Mouse (Mus musculus) forebrain, embryonic 15.5 days (tissue): ENCODE measurements around the gene Gtpbp6. TPM values are rescaled to one million over a fixed set of nuclear protein-coding genes. Genes with fewer than 3 reads are reported as not detected.
"Not testable (repeated sequence)": the region's sequence is repeated elsewhere in the genome, so short reads cannot be mapped to it uniquely, and the experiment has no call there.

Experiments used
- ATAC-seq: fragments of 200-750 bp; cut with Nextera tagmentation; replicated peaks from 2 replicates; pipeline ENCODE4 v1.8.0; 2017; ENCODE audit warnings: mild to moderate bottlenecking, moderate TSS enrichment, moderate library complexity
- H3K27ac ChIP-seq: fragments of 300-500 bp; sonication (generic); replicated peaks from 2 replicates; pipeline ENCODE4 v1.5.1; 2015; ENCODE audit warnings: mild to moderate bottlenecking, inconsistent platforms
- H3K27me3 ChIP-seq: fragments of 300-500 bp; sonication (generic); 2 replicates; pipeline ENCODE4 v1.6.1; 2015; ENCODE audit warnings: inconsistent platforms
- H3K36me3 ChIP-seq: fragments of 300-500 bp; sonication (generic); 2 replicates; pipeline ENCODE4 v1.6.1; 2015; ENCODE audit warnings: mild to moderate bottlenecking, inconsistent platforms
- H3K4me1 ChIP-seq: fragments of 300-500 bp; sonication (generic); 2 replicates; pipeline ENCODE4 v1.6.1; 2015; ENCODE audit warnings: inconsistent platforms
- H3K4me2 ChIP-seq: fragments of 300-500 bp; sonication (generic); replicated peaks from 2 replicates; pipeline ENCODE4 v1.6.1; 2015; ENCODE audit warnings: mild to moderate bottlenecking, inconsistent platforms
- H3K4me3 ChIP-seq: fragments of 300-500 bp; sonication (generic); 2 replicates; pipeline ENCODE4 v1.5.1; 2015; ENCODE audit warnings: mild to moderate bottlenecking, inconsistent platforms
- H3K9ac ChIP-seq: fragments of 300-500 bp; sonication (generic); replicated peaks from 2 replicates; pipeline ENCODE4 v1.6.1; 2015; ENCODE audit warnings: mild to moderate bottlenecking, inconsistent platforms
- H3K9me3 ChIP-seq: fragments of 300-500 bp; sonication (generic); 2 replicates; pipeline ENCODE4 v1.6.1; 2016; ENCODE audit warnings: inconsistent platforms
- WGBS: fragments of 180-500 bp; shearing (Covaris S2); methylation state at CpG from one replicate; pipeline ENCODE4 v1.1.7; 2015; ENCODE audit warnings: mixed read lengths; 5-methylcytosine and 5-hydroxymethylcytosine counted together
- polyA plus RNA-seq: library from polyadenylated mRNA; unstranded; fragments of >200 nt; fragmentation: Nextera tagmentation; extraction: Ambion mirVana; gene quantifications from 2 replicates; pipeline ENCODE4 v1.2.1, GENCODE M21; 2015

Gene Gtpbp6
- 66.3 and 67.9 TPM in 2 replicates for polyA plus RNA-seq

DNA sequence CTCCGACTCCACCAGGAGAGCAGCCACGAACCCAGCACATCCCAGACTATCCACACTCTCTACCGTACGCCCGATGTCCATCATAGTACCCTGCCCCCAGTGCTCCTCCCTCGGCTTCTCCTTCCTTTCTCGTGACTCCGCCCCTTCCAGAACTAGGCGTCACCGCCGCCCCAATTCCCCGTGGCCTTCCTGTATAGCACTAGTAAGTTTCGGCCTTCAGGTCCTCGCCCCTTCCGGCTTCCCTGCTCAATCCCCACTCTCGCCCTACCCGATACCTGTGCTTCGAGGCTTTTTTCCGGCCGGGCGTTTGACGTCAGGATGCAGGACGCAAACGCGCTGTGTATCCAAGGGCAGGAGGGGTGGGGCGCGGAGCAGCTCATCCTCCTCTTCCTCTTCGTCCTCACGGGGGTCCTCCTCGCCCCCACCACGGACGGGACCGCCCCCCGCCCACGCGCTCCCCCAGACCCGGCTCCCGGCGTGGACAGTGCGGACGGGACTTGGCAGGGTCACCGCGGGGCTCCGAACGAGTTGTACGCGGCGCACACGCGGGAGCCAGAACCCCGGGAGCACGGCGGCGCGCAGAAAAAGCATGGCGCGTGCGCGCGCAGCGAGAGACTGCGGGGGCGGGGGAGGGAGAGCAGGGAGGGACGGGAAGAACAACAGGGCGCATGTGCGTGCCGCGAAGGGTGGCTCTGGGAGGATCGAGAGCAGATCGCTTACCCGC is at the start of gene Gtpbp6:
Gene Gtpbp6 (minus strand): TSS at position 617 of the 724 bp plus-strand sequence.
- no peaks in the 10 kb centered on the region for H3K27me3 ChIP-seq
- H3K36me3 ChIP-seq, result peaks cover 43% of the 10 kb centered on the region
- H3K4me2 ChIP-seq, result peak within 1 kb of the TSS; percentile 95
- WGBS, result under 1% methylated on average over 71 of the region's 71 CpGs
- peak within 1 kb of the TSS; percentile 98 for H3K27ac ChIP-seq
- ATAC-seq, result peak; percentile 78
- peak within 1 kb of the TSS; percentile 77 for H3K9ac ChIP-seq
- H3K4me3 ChIP-seq, result peak within 1 kb of the TSS; percentile 97
- no peaks in the 10 kb centered on the region for H3K9me3 ChIP-seq
- peaks cover 17% of the 10 kb centered on the region for H3K4me1 ChIP-seq

DNA sequence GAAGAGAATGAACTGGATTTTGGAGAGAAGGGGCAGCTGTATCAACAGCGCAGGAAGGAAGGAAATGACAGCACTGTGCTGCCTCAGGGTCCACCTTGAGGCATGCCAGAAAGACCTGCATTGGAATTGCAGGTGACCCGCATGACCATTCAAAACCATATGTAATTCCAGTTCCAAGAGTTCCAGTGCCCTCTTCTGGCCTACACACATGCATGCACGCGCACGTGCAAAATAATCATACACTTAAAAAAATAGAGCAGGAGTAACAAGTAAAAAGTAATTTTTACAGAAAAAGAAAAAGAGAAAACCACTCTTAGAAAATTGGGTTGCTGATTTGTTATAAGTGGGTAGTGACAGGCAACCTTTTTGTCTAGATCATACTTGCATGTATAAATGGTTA is 35.0 kb upstream of the Gtpbp6 start:
- WGBS, result 93% methylated on average over 5 of the region's 5 CpGs
- Histone ChIP-seq H3K9ac (no peak overlapping the region), H3K4me2 (no peak overlapping the region), H3K4me3 (no peak overlapping the region), H3K4me1 (no peaks in the 10 kb centered on the region), H3K9me3 (no peaks in the 10 kb centered on the region), H3K27ac (no peak overlapping the region), H3K36me3 (peaks cover 68% of the 10 kb centered on the region), H3K27me3 (no peaks in the 10 kb centered on the region)
- ATAC-seq, result no peak

DNA sequence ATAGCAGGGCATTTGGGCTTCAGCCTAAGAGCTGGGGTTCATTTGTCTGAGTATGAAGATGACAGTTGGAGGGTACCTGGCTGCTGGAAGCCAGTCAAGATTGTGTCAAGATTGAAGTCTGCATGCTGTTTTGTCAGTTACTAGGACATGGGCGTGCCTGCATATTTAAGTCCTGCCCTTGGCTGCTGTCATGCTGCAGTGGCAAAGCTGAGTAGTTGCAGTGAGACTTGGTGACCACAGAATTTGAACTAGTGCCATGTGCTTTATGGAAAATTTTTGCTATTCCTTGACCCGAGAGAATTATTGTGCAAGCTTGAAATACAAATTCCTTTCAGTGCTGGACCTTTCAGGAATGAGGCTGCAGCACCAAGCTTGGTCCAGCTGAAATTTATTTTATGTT is 34.3 kb upstream of the Gtpbp6 start:
- Histone ChIP-seq H3K9me3 (no peaks in the 10 kb centered on the region), H3K36me3 (peaks cover 62% of the 10 kb centered on the region), H3K9ac (no peak overlapping the region), H3K4me3 (no peak overlapping the region), H3K4me1 (no peaks in the 10 kb centered on the region), H3K27ac (no peak overlapping the region), H3K27me3 (no peaks in the 10 kb centered on the region), H3K4me2 (no peak overlapping the region)
- WGBS, result 94% methylated on average over 2 of the region's 2 CpGs
- no peak for ATAC-seq

DNA sequence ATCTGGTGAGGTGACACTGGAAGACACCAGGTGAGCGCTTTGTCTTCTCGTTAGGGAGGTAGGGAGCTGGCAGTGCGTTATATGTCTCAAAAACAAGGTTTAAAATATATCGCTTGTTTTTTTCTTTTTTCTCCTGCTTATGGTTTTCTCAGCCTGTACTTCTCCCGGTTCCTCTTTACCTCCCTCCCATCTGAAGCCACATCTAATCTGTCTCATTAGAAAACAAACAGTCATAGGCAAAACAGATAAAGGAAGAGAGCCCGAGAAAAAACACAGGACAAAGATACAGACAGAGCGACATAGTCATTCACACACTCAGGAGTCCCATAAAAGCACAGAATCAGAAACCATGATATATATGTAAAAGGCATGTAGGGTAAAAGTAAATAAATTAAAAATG is 32.4 kb upstream of the Gtpbp6 start:
- peaks cover 45% of the 10 kb centered on the region for H3K36me3 ChIP-seq
- no peaks in the 10 kb centered on the region for H3K27me3 ChIP-seq
- no peak overlapping the region for H3K4me2 ChIP-seq
- WGBS, result 95% methylated on average over 7 of the region's 7 CpGs
- H3K4me1 ChIP-seq, result peaks cover 12% of the 10 kb centered on the region
- H3K9ac ChIP-seq, result no peak overlapping the region
- no peak overlapping the region for H3K27ac ChIP-seq
- no peaks in the 10 kb centered on the region for H3K9me3 ChIP-seq
- no peak overlapping the region for H3K4me3 ChIP-seq
- ATAC-seq, result no peak

DNA sequence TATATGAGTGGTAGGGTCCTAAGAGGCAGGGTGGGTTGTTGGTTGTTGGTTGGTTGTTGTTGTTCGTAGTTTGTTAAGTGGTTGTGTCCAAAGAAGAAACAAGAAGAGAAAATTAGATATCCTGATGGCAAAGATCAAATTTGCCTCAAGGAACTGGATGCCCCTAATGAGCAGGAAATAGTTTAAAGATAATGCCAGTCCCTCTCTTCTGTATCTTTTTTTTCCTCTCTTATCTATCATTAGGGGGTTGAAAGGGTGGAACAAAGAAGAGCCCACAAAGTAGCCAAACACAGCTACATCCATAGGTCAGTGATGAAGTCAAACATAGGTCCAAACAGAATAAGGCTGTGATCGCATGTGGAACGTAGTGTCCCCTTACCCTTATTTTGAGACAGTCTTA is 31.3 kb upstream of the Gtpbp6 start:
- H3K36me3 ChIP-seq, result peaks cover 37% of the 10 kb centered on the region
- H3K4me3 ChIP-seq, result no peak overlapping the region
- ATAC-seq, result no peak
- H3K27ac ChIP-seq, result no peak overlapping the region
- no peaks in the 10 kb centered on the region for H3K27me3 ChIP-seq
- WGBS, result 98% methylated on average over 3 of the region's 3 CpGs
- peaks cover 14% of the 10 kb centered on the region for H3K4me1 ChIP-seq
- H3K9me3 ChIP-seq, result no peaks in the 10 kb centered on the region
- no peak overlapping the region for H3K4me2 ChIP-seq
- H3K9ac ChIP-seq, result no peak overlapping the region

DNA sequence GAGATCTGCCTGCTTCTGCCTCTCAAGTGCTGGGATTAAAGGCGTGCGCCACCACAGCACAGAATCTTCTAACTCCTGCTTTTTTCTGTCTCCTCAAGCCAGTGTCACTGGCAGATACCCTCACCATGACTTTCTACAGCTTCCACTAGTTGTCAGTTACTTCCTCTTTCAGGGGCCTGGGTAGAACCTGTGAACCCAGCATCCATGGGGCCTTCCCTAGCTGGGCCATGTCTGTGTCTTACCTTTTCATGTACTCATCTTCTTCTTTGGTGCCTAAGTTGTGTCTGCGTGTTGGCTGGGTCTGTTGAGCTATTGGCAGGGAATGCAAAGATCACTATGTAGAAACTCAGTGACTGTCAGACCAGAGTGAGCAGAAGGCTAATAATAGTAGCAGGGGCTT is 29.8 kb upstream of the Gtpbp6 start:
- Histone ChIP-seq H3K27ac (no peak overlapping the region), H3K4me3 (no peak overlapping the region), H3K9me3 (no peaks in the 10 kb centered on the region), H3K9ac (no peak overlapping the region), H3K4me1 (peaks cover 14% of the 10 kb centered on the region), H3K36me3 (peaks cover 25% of the 10 kb centered on the region), H3K4me2 (no peak overlapping the region), H3K27me3 (no peaks in the 10 kb centered on the region)
- 98% methylated on average over 3 of the region's 3 CpGs for WGBS
- ATAC-seq, result no peak

DNA sequence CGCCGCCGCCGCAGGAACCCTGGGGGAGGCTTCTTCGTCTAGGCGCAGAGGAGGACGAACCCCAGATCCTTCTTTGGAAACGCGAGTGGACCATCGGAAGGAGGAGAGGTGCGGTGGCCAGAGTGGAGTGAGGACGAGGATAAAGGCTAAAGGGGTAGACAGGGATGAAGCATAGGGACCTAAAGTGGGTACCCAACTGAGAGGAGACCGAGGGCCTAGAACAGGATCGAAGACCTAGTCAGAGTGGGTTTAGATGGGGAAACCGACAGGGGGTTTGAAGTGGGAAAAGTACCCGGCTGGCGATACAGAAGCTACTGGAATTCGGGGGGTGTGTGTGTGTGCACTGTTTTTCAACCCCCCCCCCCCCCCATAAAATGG is 28.1 kb upstream of the Gtpbp6 start:
- H3K9me3 ChIP-seq, result no peaks in the 10 kb centered on the region
- H3K36me3 ChIP-seq, result peaks cover 16% of the 10 kb centered on the region; the same call in 1 of the 2 replicates
- H3K4me1 ChIP-seq, result peaks cover 14% of the 10 kb centered on the region
- peak overlapping the region; percentile 77 for H3K27ac ChIP-seq
- H3K4me2 ChIP-seq, result peak overlapping the region; percentile 61
- H3K9ac ChIP-seq, result peak overlapping the region; percentile 79
- ATAC-seq, result peak; percentile 59
- WGBS, result 6% methylated on average over 18 of the region's 18 CpGs
- H3K27me3 ChIP-seq, result no peaks in the 10 kb centered on the region
- peak overlapping the region; percentile 77 for H3K4me3 ChIP-seq

DNA sequence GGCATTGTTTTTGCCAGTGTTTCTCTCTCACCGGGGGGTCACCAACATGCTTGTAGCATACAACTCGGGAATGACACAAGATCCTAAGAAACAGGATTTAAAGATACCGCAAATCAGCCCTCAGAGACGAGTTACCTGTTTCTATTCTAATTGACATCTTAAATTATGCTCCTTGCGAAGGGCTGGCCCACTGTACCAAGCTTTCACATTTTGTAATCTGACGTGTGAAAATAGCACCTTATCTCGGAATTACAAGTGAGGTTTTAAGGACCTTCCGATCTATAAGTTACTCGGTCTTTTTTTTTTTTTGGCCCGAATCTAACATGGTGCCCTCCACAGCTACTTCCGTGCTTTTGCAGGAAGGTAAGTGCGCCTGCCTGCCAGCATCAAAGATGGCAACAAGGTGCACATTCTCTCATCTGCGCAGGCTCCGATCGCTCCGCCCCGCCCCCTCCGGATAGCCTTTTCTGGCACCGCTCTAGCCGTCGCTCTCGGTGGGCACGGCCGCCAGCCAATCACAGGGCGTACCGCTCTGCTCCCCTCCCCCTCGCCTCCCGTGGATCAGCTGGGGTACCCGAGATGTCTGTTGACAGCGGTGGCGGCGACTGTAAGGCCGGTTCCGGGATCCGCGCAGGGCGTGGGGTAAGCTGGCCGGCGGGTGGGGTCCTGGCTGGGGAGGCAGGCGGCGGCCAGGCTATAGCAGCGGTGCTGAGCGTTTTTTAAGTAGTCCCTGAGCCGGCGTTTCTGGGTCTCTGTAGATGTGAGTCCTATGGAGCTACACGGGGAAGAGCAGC is 27.5 kb upstream of the Gtpbp6 start, which contains the start of gene Chfr:
Gene Chfr (plus strand): TSS at position 550 of the 794 bp plus-strand sequence.
- peak within 1 kb of the TSS; percentile 61 for H3K4me2 ChIP-seq
- peak within 1 kb of the TSS; percentile 77 for H3K27ac ChIP-seq
- H3K9me3 ChIP-seq, result no peaks in the 10 kb centered on the region
- H3K4me3 ChIP-seq, result peak within 1 kb of the TSS; percentile 77
- H3K36me3 ChIP-seq, result peaks cover 16% of the 10 kb centered on the region
- ATAC-seq, result peak; percentile 99
- 4% methylated on average over 46 of the region's 46 CpGs for WGBS
- peaks cover 14% of the 10 kb centered on the region for H3K4me1 ChIP-seq
- no peaks in the 10 kb centered on the region for H3K27me3 ChIP-seq
- peak within 1 kb of the TSS; percentile 79 for H3K9ac ChIP-seq

DNA sequence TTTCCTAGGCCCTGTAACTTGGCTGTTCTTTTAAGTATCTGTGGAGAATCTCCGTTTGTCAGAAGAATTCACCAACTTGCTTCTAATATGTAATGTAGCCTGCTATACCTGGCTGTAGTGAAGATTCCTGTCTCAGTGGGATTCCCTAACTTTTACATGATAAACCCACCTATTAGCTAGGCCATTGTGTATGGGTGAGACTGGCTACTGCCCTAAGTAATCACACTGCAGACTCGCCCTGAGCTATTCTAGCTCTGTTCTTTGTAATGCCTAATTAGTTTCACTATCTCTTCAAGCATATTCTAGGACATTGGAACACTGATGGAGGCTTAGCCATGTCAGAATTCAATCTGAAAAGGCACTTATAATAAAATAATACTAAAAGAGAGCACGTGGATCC is 14.4 kb upstream of the Gtpbp6 start:
- peaks cover 71% of the 10 kb centered on the region for H3K36me3 ChIP-seq

DNA sequence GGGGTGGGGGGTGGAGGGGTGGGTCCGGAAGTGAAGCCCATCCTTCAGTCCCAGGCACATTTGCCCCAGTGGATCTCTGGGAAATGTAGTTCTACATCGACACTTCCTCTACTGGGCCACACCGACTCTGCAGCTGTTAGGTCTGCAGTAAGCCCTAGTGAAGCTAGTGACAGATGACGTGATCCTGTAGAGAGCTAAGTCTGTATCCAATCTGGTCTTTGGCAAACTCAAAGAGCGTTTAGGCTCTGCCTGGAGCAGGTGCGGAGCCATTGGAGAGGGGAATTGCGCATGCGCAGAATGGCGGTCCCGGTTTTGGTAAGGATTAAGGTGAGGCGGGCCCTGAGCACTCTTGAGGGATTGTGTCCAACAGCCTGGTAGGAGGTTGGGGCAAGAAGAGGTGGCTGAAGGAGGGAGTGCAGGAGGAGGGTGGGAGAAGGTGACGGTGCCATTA is 2.0 kb upstream of the Gtpbp6 start, which contains the start of gene Zfp605:
Gene Zfp605 (plus strand): TSS at position 102 of the 451 bp plus-strand sequence.
- peak; percentile 76 for ATAC-seq
- Histone ChIP-seq H3K4me2 (peak within 1 kb of the TSS; percentile 62), H3K9me3 (no peaks in the 10 kb centered on the region)

More for the DNA sequence above, 14.4 kb upstream of the Gtpbp6 start:
- not testable (repeated sequence) for H3K27ac ChIP-seq, H3K9me3 ChIP-seq, H3K4me3 ChIP-seq, H3K4me2 ChIP-seq, H3K27me3 ChIP-seq, ATAC-seq, H3K9ac ChIP-seq, H3K4me1 ChIP-seq
- 89% methylated on average over 3 of the region's 3 CpGs for WGBS

DNA sequence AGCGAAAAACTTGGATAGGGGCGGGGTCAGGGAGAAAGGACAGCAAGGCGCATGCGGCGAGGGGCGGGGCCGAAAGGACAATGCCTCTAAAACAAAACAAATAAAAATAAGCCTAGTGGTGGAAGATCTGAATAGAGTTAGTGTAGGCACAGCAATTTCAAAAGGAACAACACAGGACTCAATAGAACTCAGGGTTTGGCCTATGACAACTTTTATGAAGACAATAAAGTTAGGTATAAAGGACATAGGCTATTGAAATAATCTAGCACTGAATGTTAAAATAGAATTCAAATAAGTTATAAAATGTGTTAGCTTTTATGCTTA is 270 bp upstream of the Gtpbp6 start:
- peaks cover 43% of the 10 kb centered on the region for H3K36me3 ChIP-seq
- H3K9me3 ChIP-seq, result no peaks in the 10 kb centered on the region
- H3K27me3 ChIP-seq, result no peaks in the 10 kb centered on the region
- H3K27ac ChIP-seq, result peak overlapping the region; percentile 98
- H3K9ac ChIP-seq, result peak overlapping the region; percentile 77; the same call in 1 of the 2 replicates
- ATAC-seq, result no peak
- 0% methylated on average over 7 of the region's 7 CpGs for WGBS
- H3K4me3 ChIP-seq, result peak overlapping the region; percentile 97
- H3K4me1 ChIP-seq, result peaks cover 17% of the 10 kb centered on the region
- peak overlapping the region; percentile 95 for H3K4me2 ChIP-seq

More for the DNA sequence above, 2.0 kb upstream of the Gtpbp6 start, which contains the start of gene Zfp605:
- WGBS, result 0% methylated on average over 12 of the region's 12 CpGs
- peak within 1 kb of the TSS; percentile 64 for H3K4me3 ChIP-seq
- H3K4me1 ChIP-seq, result peaks cover 17% of the 10 kb centered on the region
- peak within 1 kb of the TSS; percentile 98 for H3K27ac ChIP-seq
- no peaks in the 10 kb centered on the region for H3K27me3 ChIP-seq
- peak within 1 kb of the TSS; percentile 69 for H3K9ac ChIP-seq
- H3K36me3 ChIP-seq, result peaks cover 38% of the 10 kb centered on the region

DNA sequence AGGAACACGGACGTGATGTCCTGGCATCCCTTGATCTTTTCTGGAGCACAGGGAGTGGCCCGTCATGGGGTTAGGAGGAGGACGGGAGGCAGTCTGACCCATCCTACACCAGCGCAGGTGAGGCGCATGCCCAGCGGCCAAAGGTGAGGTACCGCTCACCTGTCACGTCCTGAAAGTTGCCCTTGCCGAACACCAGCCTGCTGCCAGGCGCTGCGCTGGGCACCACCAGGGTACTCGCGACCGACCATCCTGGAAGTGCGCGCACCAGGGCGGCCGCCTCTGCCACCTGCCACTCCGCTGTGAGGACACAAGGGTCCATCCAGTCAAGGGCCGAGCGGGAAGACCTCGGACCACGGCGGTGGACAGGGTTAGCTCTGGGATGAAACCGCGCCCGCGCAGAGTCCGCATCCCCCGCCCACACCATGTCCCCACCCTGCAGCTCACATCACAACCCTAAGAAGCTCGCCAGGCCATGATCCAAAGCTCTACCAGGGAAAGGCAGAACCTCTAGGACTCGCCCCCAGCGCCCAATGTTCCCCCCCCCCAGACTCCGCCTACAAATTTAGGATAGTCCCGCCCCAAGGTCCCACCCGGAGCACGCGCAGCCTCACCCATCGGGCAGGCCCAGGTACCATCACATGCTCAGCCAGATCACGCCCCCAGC is 964 bp downstream of the Gtpbp6 start:
- ATAC-seq, result peak; percentile 6
- H3K27me3 ChIP-seq, result no peaks in the 10 kb centered on the region
- peaks cover 42% of the 10 kb centered on the region for H3K36me3 ChIP-seq
- peak overlapping the region; percentile 95 for H3K4me2 ChIP-seq
- peak overlapping the region; percentile 97 for H3K4me3 ChIP-seq
- peak overlapping the region; percentile 77 for H3K9ac ChIP-seq
- peaks cover 19% of the 10 kb centered on the region for H3K4me1 ChIP-seq
- peak overlapping the region; percentile 98 for H3K27ac ChIP-seq
- WGBS, result 13% methylated on average over 41 of the region's 41 CpGs
- H3K9me3 ChIP-seq, result no peaks in the 10 kb centered on the region
